Mouse (Mus musculus) frontal cortex, postnatal 10 days (tissue): ENCODE measurements around the gene Vmn1r38.
"Not testable (repeated sequence)": the region's sequence is repeated elsewhere in the genome, so short reads cannot be mapped to it uniquely, and the experiment has no call there.

ENCODE experiments used
- DNase-seq, 2 experiments: peaks; one replicate each; pipeline ENCODE4 v3.0.0; 2022; ENCODE audit warnings: low spot score in 2 of 2, mixed read lengths in 1 of 2

The Vmn1r38 gene

GRCm38 (mm10) chr6:66782527-66782926 lies at the start of gene Vmn1r38:
Gene Vmn1r38, minus strand, starts transcription at chr6:66782627.
- DNase-seq: not testable (repeated sequence)

DNA sequence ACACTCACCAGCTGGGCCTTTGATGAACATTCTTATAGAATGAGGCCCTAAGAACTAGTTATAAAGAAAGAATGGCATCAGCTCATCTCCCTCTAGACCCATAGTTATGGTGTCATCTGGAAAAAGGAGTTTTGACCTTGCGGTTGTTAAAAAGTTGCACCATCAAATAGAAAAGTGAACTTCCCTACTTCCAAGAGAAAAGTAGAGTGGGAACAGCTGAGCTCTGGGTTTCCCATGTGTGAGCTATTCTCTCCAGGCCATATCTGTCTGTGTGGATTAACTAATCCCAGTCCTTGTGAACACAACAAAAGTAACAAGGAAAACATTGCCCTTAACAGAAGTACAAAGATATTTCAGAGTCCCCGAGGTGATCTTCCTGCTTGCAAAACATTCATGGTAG lies 28.1 kb upstream of the Vmn1r38 start, which contains the start of gene Vmn1r39:
Gene Vmn1r39 (minus strand): TSS at position 101 of the 400 bp plus-strand sequence.
- DNase-seq: no peak

DNA sequence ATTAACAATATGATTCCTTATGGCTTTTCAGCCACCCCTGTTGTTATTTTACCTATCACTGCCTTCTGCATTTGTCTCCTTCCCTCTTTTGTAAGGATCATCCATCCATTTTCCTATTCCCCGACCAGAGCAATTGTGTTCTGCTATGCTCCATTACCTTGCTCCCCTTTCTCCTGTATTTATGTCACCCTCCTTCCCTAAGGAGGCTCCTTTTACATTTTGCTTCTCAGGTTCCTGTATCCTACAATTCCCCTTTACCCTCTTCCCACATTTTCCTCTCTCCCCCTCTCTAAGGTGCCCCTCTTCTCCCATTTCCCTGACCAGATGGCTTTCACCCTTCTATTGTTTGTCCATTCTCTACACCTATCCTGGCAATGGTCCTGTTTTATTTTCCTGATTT lies 23.9 kb upstream of the Vmn1r38 start:
- no peak for DNase-seq

DNA sequence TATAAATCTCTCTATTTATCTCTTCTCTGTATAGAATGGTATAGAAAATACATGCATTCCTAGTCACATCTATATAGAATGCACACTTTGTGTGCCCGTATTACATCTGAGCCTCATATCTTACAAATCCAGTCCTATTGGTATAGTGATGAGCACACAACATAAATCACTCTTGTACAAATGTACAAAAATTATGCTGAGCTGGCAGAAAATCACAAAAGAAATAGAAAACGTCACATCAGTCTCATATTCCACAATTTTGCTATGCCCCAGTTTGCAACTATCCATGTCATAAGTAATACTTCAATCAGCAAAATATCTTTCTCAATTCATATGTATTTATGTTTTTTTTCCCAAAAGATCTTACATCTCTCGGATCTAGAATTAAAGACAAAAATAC lies 23.3 kb upstream of the Vmn1r38 start:
- DNase-seq: no peak

DNA sequence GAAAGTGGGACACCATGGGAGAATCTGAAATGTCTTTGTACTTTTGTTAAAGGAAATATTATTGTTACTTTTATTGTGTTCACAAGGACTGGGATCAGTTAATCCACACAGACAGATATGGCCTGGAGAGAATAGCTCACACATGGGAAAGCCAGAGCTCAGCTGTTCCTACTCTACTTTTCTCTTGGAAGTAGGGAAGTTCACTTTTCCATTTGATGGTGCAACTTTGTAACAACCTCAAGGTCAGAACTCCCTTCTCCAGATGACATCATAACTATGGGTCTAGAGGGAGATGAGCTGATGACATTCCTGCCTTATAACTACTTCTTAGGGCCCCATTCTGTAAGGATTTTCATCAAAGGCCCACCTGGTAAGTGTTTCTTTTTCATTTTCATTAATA lies 53.3 kb downstream of the Vmn1r38 start, which contains the start of gene Vmn1r37:
Gene Vmn1r37 (plus strand): TSS at position 301 of the 400 bp plus-strand sequence.
- DNase-seq: not testable (repeated sequence)
